Mouse (Mus musculus) neural tube, embryonic 15.5 days (tissue): ENCODE measurements at regions not wholly inside any gene's neighbourhood (a gene's known extent, or its start where the extent isn't known, plus 50 kb on each side); places are given as distances from the start of the nearest gene placed in this dataset.

Source experiments
- ATAC-seq: fragments of 200-750 bp; cut with Nextera tagmentation; 2 replicates; pipeline ENCODE4 v1.8.0; 2017; ENCODE audit warnings: mild to moderate bottlenecking, moderate TSS enrichment, moderate library complexity; ENCODE audit not compliant: low FRiP score
- H3K27ac ChIP-seq: fragments of 300-500 bp; sonication (generic); replicated peaks from 2 replicates; pipeline ENCODE4 v1.5.1; 2015; ENCODE audit warnings: mild to moderate bottlenecking, inconsistent platforms
- H3K27me3 ChIP-seq: fragments of 300-500 bp; sonication (generic); replicated peaks from 2 replicates; pipeline ENCODE4 v1.6.1; 2015; ENCODE audit warnings: inconsistent platforms
- H3K36me3 ChIP-seq: fragments of 300-500 bp; sonication (generic); 2 replicates; pipeline ENCODE4 v1.6.1; 2015; ENCODE audit warnings: inconsistent platforms
- H3K4me1 ChIP-seq: fragments of 300-500 bp; sonication (generic); 2 replicates; pipeline ENCODE4 v1.6.1; 2015; ENCODE audit warnings: inconsistent platforms
- H3K4me2 ChIP-seq: fragments of 300-500 bp; sonication (generic); 2 replicates; pipeline ENCODE4 v1.6.1; 2015; ENCODE audit warnings: inconsistent platforms, mild to moderate bottlenecking, moderate library complexity
- H3K4me3 ChIP-seq: fragments of 300-500 bp; sonication (generic); replicated peaks from 2 replicates; pipeline ENCODE4 v1.5.1; 2015; ENCODE audit warnings: mild to moderate bottlenecking, inconsistent platforms
- H3K9ac ChIP-seq: fragments of 300-500 bp; sonication (generic); replicated peaks from 2 replicates; pipeline ENCODE4 v1.6.1; 2015; ENCODE audit warnings: mild to moderate bottlenecking, inconsistent platforms
- H3K9me3 ChIP-seq: fragments of 300-500 bp; sonication (generic); replicated peaks from 2 replicates; pipeline ENCODE4 v1.6.1; 2016; ENCODE audit warnings: inconsistent platforms
- WGBS: fragments of 180-500 bp; shearing (Covaris S2); methylation state at CpG from one replicate; pipeline ENCODE4 v1.1.7; 2015; ENCODE audit warnings: mixed read lengths; 5-methylcytosine and 5-hydroxymethylcytosine counted together

DNA sequence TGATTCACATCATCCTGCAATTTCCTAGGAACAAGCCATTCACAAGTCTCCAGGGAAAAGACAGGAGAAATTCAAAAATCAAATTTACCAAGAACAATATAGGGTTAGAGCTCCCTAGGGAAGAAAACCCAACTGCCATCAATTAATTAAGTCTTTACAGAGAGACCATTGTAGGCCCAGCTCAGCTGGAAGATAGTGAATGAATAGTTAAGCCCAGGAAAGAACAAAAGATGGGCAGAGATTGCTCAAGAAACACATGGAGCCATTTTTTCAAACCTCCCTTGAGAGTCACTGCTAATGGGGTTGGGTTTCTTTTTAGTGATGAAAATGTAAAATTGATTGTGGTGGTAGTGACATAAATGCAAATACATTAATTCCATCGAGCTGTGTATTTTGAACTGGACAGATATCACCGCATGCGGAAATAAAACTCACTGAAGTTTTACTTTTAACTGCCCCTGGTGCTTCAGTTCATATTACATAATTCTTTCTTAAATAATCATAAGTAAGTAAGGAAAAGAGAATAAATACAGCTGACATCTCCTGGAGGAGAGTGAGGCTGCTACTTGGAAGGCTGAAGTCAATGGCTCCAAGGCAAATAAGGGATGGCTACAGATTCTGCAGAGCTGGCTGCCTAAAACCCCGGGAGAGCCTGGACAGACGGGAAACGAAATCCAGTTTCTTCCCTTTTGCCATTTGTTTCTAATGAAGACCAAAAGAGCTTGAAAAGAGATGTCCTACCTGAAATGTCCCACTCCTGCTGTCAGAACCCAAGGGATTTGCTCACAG is 106.5 kb downstream of the Fzd1 start:
- WGBS = 32% methylated on average over 6 of the region's 6 CpGs
- H3K4me3 ChIP-seq = no peak overlapping the region
- no peaks in the 10 kb centered on the region for H3K36me3 ChIP-seq
- H3K9ac ChIP-seq = no peak overlapping the region
- 0 out of 2 replicates have a peak, but pooled peaks have one; percentile 21 for ATAC-seq
- no peaks in the 10 kb centered on the region for H3K9me3 ChIP-seq
- no peak overlapping the region for H3K27ac ChIP-seq
- H3K4me2 ChIP-seq = no peak overlapping the region
- H3K4me1 ChIP-seq = peaks cover 13% of the 10 kb centered on the region
- no peaks in the 10 kb centered on the region; the same call in 1 of the 2 replicates for H3K27me3 ChIP-seq

DNA sequence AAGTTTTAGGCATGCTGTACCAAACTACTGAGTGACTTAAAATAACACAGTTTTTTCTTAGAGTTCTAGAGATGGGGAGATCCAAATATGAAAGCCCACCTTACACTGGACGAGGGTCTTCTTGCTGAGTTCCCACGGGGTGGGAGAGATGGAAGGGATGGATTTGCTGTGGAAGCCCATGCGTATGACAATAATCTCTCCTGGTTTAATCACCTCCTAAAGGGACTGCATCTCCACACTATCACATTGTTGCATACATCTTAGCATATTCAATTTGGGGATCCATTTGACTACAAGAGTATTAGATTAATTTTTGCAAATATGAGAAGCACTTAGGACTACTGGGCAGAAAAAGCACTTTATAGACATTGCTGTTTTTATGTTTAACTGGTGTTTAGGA is 107.1 kb downstream of the Fzd1 start:
- H3K27ac ChIP-seq = no peak overlapping the region
- no peaks in the 10 kb centered on the region for H3K9me3 ChIP-seq
- H3K36me3 ChIP-seq = no peaks in the 10 kb centered on the region
- H3K27me3 ChIP-seq = no peaks in the 10 kb centered on the region; the same call in 1 of the 2 replicates
- no peak overlapping the region for H3K4me3 ChIP-seq
- 52% methylated on average over 3 of the region's 3 CpGs for WGBS
- H3K4me1 ChIP-seq = peaks cover 13% of the 10 kb centered on the region
- no peak overlapping the region for H3K4me2 ChIP-seq
- ATAC-seq = no peak
- no peak overlapping the region for H3K9ac ChIP-seq

DNA sequence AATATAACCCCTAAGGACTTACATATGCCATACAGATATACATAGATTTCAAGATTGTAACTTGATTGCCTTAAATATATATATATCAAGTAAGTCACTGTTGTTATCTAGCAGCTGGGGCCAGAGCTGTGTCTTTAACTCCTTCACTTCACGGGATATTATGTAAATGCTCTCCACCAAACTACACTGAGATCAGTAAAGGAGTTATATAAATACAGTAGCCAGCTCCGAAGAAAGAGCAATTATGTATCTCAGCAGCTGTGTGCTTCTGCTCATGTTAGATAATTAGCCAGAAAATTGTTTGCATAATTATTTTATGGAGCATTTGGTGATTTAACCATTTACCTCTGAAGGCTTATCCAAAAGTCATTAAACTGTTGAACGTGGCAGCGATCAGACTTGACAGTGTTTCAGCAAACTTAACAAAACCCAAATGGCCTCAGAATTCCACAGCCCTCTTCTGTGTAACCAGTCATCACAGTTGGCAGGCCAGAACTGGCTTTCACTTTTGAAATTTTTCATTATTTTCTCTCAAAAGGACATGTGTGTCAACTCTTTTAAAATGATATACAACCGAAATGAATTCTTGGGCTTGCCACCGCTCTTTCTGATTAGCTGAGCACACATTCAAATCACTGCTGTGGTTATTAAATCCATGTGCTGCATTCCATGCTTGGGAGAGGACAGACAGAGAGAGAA is 107.8 kb downstream of the Fzd1 start:
- WGBS = 39% methylated on average over 6 of the region's 6 CpGs
- no peak overlapping the region for H3K27ac ChIP-seq
- no peak for ATAC-seq
- H3K9me3 ChIP-seq = no peaks in the 10 kb centered on the region
- no peaks in the 10 kb centered on the region for H3K36me3 ChIP-seq
- H3K4me1 ChIP-seq = peaks cover 13% of the 10 kb centered on the region
- H3K27me3 ChIP-seq = no peaks in the 10 kb centered on the region; the same call in 1 of the 2 replicates
- no peak overlapping the region for H3K4me3 ChIP-seq
- no peak overlapping the region for H3K9ac ChIP-seq
- no peak overlapping the region for H3K4me2 ChIP-seq

DNA sequence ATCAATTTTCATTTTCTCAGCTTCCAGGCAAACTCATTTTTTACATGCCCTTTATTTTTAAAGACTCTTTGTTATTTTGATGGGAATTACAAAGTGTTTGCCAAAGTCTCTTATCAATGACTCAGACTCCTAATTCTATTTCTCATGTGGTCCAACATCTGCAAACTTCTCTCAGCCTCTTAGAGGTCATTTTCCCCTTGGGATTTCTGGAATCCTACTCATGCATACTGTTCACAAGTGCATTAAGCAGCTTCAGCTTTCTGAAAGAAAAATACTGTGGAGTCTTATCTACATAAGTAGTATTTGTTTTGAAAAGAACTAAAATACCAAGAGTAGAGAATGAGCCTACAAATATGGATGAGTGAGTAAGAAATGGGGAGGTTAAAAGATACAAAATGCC is 116.8 kb downstream of the Fzd1 start:
- Histone ChIP-seq H3K9me3 (no peaks in the 10 kb centered on the region), H3K9ac (no peak overlapping the region), H3K36me3 (no peaks in the 10 kb centered on the region), H3K4me2 (no peak overlapping the region), H3K27ac (no peak overlapping the region), H3K27me3 (no peaks in the 10 kb centered on the region), H3K4me3 (no peak overlapping the region), H3K4me1 (no peaks in the 10 kb centered on the region)
- ATAC-seq = no peak

DNA sequence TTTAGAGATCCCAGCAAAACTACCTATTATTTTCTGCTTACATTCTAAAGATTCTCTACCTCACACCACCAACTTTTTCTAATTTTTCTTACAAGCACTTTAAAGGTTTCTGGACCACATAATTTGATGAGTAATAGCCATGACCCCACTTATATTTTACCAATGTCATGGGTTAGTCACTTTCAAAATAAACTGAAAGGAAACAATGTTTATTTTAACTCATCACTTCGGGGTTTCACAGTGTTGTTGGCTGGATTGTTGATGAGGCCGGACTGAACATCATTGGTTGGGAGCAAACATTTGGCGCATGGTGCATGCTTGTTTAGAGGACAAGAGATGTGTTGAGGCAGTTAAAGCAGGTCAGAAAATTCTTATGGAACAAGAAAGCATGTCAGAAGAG is 124.1 kb downstream of the Fzd1 start:
- H3K9ac ChIP-seq = no peak overlapping the region
- H3K27ac ChIP-seq = no peak overlapping the region
- no peaks in the 10 kb centered on the region for H3K4me1 ChIP-seq
- no peaks in the 10 kb centered on the region for H3K36me3 ChIP-seq
- no peak overlapping the region for H3K4me3 ChIP-seq
- WGBS = 72% methylated on average over 3 of the region's 3 CpGs
- H3K9me3 ChIP-seq = no peaks in the 10 kb centered on the region
- H3K4me2 ChIP-seq = no peak overlapping the region
- no peak for ATAC-seq
- H3K27me3 ChIP-seq = no peaks in the 10 kb centered on the region

DNA sequence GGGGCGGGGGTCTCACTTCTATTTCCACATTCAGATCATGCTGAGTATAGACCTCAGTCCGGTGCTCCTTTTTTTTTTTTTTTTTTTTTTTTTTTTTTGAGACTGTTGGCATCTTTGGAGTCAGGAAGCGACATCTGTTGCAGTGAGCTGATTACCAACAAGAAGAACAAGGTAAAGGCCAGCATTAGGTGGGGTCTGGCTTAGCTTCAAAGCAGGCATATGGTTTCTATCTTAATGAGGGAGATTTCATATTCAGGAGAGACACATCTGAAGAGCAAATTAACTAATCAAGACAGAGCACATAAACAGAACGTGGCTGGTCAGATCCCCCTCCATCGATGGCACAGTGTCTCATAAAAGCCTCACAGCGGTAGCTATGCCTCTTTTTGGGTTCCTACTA is 132.6 kb downstream of the Fzd1 start:
- WGBS = 82% methylated on average over 6 of the region's 6 CpGs
- Histone ChIP-seq H3K4me1 (no peaks in the 10 kb centered on the region), H3K4me3 (no peak overlapping the region), H3K27ac (no peak overlapping the region), H3K36me3 (no peaks in the 10 kb centered on the region), H3K9me3 (no peaks in the 10 kb centered on the region), H3K4me2 (no peak overlapping the region), H3K9ac (no peak overlapping the region), H3K27me3 (no peaks in the 10 kb centered on the region)
- ATAC-seq = no peak

DNA sequence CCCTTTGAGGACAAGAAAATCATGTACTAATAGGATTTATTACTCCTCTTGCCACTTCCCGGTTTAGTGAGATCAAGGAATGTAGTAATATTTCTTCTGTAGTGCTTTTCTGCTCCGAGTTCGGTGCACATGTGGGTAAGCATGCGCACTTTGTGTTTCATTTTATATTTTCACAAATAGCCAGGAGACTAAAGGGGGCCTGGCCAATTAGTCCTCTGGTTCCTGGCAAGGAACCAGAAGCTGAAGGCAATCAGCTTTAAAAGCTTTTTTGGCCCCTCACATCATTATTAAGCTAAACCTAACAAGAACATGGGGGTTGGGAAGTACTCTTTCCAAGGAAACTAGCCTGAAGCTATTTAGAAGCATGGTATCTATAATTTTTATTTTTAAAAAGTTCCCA is 134.2 kb downstream of the Fzd1 start:
- no peaks in the 10 kb centered on the region for H3K4me1 ChIP-seq
- ATAC-seq = no peak
- H3K27me3 ChIP-seq = no peaks in the 10 kb centered on the region
- no peaks in the 10 kb centered on the region for H3K36me3 ChIP-seq
- no peak overlapping the region for H3K27ac ChIP-seq
- no peaks in the 10 kb centered on the region for H3K9me3 ChIP-seq
- no peak overlapping the region for H3K4me2 ChIP-seq
- no peak overlapping the region for H3K9ac ChIP-seq
- WGBS = 51% methylated on average over 4 of the region's 4 CpGs
- no peak overlapping the region for H3K4me3 ChIP-seq

DNA sequence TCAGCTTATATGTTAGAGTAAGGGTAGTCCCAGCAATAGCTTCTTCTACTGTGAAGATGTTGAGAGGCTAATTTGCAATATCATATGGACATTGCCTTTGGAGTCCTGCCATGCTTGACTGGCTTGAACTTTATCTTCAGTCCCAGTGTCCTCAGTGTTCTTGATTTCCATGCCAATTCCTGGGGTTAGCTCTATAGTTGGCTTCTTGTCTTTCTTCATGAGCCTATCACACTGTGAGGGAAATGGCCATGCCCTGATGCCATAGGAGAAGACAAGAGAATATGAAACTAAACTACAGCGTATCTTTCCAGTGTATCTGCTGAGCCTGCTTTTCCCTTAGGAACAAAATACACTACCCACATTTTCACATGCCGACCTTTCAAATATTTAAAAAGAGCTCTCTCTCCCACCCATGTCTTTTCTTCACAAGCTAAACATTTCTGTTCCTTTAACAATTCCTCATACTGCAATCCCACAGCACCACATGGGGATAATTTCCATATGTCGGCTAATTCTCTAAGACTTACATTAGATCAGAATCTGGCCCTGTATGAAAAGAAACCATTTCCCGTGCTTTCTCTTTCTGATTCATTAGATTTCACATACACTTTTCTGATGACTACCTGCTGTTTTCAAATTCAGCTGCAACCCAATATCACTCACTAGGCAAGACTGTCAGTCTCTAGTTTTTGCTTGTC is 137.2 kb downstream of the Fzd1 start:
- no peak overlapping the region for H3K4me3 ChIP-seq
- no peak overlapping the region for H3K4me2 ChIP-seq
- H3K4me1 ChIP-seq = no peaks in the 10 kb centered on the region
- no peaks in the 10 kb centered on the region for H3K36me3 ChIP-seq
- no peak overlapping the region for H3K9ac ChIP-seq
- no peaks in the 10 kb centered on the region for H3K9me3 ChIP-seq
- WGBS = 71% methylated on average over 4 of the region's 4 CpGs
- ATAC-seq = no peak
- no peak overlapping the region for H3K27ac ChIP-seq
- H3K27me3 ChIP-seq = no peaks in the 10 kb centered on the region

DNA sequence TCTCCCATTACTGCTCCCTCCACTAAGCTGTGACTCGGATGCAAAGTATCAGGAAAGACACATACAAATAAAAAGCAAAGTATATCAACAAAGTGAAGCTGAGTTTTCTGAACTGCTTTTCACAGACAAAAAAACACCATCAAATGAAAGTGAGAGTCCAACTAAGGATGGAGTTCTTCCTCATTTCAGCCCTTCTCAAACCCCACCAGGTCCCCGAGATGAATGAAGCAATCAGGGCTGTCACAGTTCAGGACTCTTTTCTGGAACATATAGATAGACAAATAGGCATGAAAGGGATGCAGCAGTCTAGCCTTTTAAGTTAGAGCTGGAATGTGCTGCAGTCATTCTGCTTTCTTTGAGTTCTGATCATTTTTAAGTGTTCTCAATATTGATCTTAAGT is 142.6 kb downstream of the Fzd1 start:
- Histone ChIP-seq H3K27me3 (no peaks in the 10 kb centered on the region), H3K27ac (no peak overlapping the region), H3K4me2 (no peak overlapping the region), H3K9me3 (no peaks in the 10 kb centered on the region), H3K36me3 (no peaks in the 10 kb centered on the region), H3K9ac (no peak overlapping the region), H3K4me3 (no peak overlapping the region), H3K4me1 (no peaks in the 10 kb centered on the region)
- 83% methylated on average over 2 of the region's 2 CpGs for WGBS
- no peak for ATAC-seq

DNA sequence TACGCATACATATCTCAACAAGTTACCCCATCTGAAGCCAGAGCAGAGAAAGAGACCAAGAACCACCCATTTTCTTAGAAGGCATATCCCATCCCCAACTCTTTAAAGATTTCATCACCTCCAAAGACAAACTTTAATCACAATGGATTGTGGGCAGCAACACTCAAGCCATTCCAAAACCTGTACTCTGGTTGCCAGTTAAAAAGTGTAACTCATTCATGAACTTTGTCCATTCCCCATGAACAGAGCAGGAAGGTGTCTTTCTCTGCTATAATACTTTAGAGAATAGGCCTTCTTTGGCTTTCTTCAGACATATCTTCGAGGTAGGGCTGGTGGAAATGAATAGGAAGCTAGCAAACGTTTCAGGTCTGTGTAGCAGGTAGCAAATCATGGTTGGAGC is 160.4 kb downstream of the Fzd1 start:
- no peak overlapping the region for H3K4me2 ChIP-seq
- H3K27ac ChIP-seq = no peak overlapping the region
- ATAC-seq = no peak
- no peak overlapping the region for H3K4me3 ChIP-seq
- no peaks in the 10 kb centered on the region for H3K36me3 ChIP-seq
- no peaks in the 10 kb centered on the region for H3K4me1 ChIP-seq
- WGBS = 89% methylated on average over 3 of the region's 3 CpGs
- no peaks in the 10 kb centered on the region for H3K9me3 ChIP-seq
- H3K27me3 ChIP-seq = no peaks in the 10 kb centered on the region
- no peak overlapping the region for H3K9ac ChIP-seq

DNA sequence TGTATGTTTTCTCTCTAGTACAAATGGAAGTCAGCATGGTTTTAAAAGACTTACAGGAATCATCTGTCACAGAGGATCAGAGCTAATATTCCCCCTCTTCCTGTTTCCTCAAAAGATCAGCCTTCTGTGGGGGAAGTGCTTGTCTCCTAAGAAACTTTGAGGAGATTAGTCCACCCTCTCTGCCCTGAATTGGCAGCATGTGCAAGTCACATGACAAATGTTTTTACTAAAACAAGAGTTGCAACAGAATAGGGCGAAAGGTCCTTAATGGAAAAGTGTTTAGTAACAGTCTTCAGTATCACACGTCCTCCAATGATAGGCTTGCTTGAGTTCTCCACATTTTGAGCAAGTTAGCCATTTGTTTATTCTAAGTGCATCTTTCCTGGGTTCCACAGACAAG is 162.8 kb downstream of the Fzd1 start:
- H3K9ac ChIP-seq = no peak overlapping the region
- no peak overlapping the region for H3K4me3 ChIP-seq
- H3K4me2 ChIP-seq = no peak overlapping the region
- 91% methylated on average over 2 of the region's 2 CpGs for WGBS
- no peaks in the 10 kb centered on the region for H3K9me3 ChIP-seq
- ATAC-seq = no peak
- H3K27ac ChIP-seq = no peak overlapping the region
- H3K27me3 ChIP-seq = no peaks in the 10 kb centered on the region
- H3K36me3 ChIP-seq = no peaks in the 10 kb centered on the region
- no peaks in the 10 kb centered on the region for H3K4me1 ChIP-seq

DNA sequence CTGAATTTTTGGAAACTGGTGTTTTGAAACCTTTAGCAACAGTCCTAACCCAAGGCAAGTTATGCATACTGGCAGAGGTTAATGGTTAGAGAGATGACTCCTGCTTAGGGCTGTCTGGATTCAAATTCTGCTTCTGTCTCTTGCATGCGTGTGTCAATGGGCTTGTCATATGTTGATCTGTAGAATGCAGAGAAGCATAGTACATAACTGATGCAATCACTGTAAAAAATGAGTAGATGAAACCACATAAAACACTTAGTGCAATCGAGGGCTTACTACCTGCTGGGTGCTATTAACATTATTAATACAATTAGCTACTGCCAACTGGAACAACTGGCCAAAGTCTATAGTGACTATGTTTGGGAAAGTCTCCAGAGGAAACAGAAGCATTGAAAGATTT is 163.3 kb downstream of the Fzd1 start:
- no peak overlapping the region for H3K4me3 ChIP-seq
- 72% methylated on average over 2 of the region's 2 CpGs for WGBS
- no peak overlapping the region for H3K9ac ChIP-seq
- no peak overlapping the region for H3K4me2 ChIP-seq
- no peaks in the 10 kb centered on the region for H3K27me3 ChIP-seq
- no peak for ATAC-seq
- no peaks in the 10 kb centered on the region for H3K36me3 ChIP-seq
- H3K27ac ChIP-seq = no peak overlapping the region
- H3K4me1 ChIP-seq = no peaks in the 10 kb centered on the region
- H3K9me3 ChIP-seq = no peaks in the 10 kb centered on the region
